Mouse (Mus musculus) bone marrow macrophage, adult 2 months (primary cell): ENCODE measurements around the gene Tmem189.

Source experiments
- CTCF ChIP-seq: IDR thresholded peaks from 2 replicates; pipeline ENCODE4 v1.5.1; 2012; ENCODE audit warnings: low read depth, mild to moderate bottlenecking, low read length, moderate library complexity
- POLR2A ChIP-seq: IDR thresholded peaks from 2 replicates; pipeline ENCODE4 v1.6.1; 2012; ENCODE audit warnings: mild to moderate bottlenecking, low read depth, low read length, borderline replicate concordance

GRCm38 (mm10) chr2:167612122-167612521, 77.5 kb downstream of the Tmem189 start:
- TF ChIP-seq CTCF (no peak), POLR2A (no peak)
